Mouse (Mus musculus) left cerebral cortex, adult 2 months (tissue): ENCODE measurements at regions not wholly inside any gene's neighbourhood (a gene's known extent, or its start where the extent isn't known, plus 50 kb on each side); places are given as distances from the start of the nearest gene placed in this dataset.
A peak's percentile ranks its signal among the peaks of the same experiment; 100 is the strongest.

Source experiments
- DNase-seq, 2 experiments: peaks; one replicate each; pipeline ENCODE4 v3.0.0; 2021 to 2022; ENCODE audit warnings: low spot score in 2 of 2, mixed read lengths in 1 of 2; ENCODE audit errors: extremely low spot score in 1 of 2
- H3K27ac ChIP-seq: fragments of 200-600 bp; 2 replicates; pipeline ENCODE4 v1.8.1; 2022
- H3K4me3 ChIP-seq: fragments of 200-600 bp; 2 replicates; pipeline ENCODE4 v1.8.1; 2022
- CTCF ChIP-seq: fragments of 200-600 bp; IDR thresholded peaks from 2 replicates; pipeline ENCODE4 v1.8.1; 2022; ENCODE audit warnings: antibody characterized with exemption, mild to moderate bottlenecking, moderate library complexity
- intact Hi-C: fragments of 180-260 bp; cut with DNase I; formaldehyde crosslinking; loops from one replicate; pipeline ENCODE4 v1.15.1; 2025

GRCm38 (mm10) chrX:85329474-85330225, 80.2 kb downstream of the Fthl17a start:
- TF ChIP-seq CTCF: no peak
- no peak for DNase-seq
- Histone ChIP-seq H3K4me3 (no peak overlapping the region), H3K27ac (no peak overlapping the region)
- intact Hi-C loops: no loop called here

GRCm38 (mm10) chrX:85343517-85343916, 94.0 kb downstream of the Fthl17a start:
- no peak overlapping the region for H3K27ac ChIP-seq
- no peak for TF ChIP-seq CTCF
- H3K4me3 ChIP-seq: no peak overlapping the region
- DNase-seq: no peak
- intact Hi-C loops: loop anchor here (5.0 kb wide), 1 partner anchor 49 kb away; no protein-coding TSS in a partner anchor

- DNase-seq: no peak
- intact Hi-C loops: no loop called here
- H3K27ac ChIP-seq: no peak overlapping the region
- H3K4me3 ChIP-seq: no peak overlapping the region
- no peak for TF ChIP-seq CTCF
These were observed 125.8 kb downstream of the Fthl17a start for GRCm38 (mm10) chrX:85375296-85375695.

GRCm38 (mm10) chrX:85384452-85384851, 135.0 kb downstream of the Fthl17a start:
- TF ChIP-seq CTCF: peak; percentile 27
- Histone ChIP-seq H3K4me3 (no peak overlapping the region), H3K27ac (no peak overlapping the region)
- intact Hi-C loops: no loop called here
- no peak for DNase-seq
